Mouse (Mus musculus) T-helper 2 cell (primary cell): ENCODE data around the gene Gm595.

Source experiments
- in situ Hi-C: fragments of 300-600 bp; cut with MboI, MseI; formaldehyde crosslinking; loops from one replicate; pipeline ENCODE4 v1.15.1; 2025; ENCODE audit warnings: high pct_unique_total_duplicates

Gene Gm595

GRCm38 (mm10) chrX:48877613-48878012, at the start of gene Gm595:
TSS of gene Gm595 (minus strand) at chrX:48877713.
- in situ Hi-C loops = loop anchor here (25.0 kb wide), 1 partner anchor 435 kb away; no protein-coding TSS in a partner anchor

- in situ Hi-C loops = no loop called here
Measured at GRCm38 (mm10) chrX:48908421-48908820, 30.9 kb upstream of the Gm595 start.

GRCm38 (mm10) chrX:48903744-48904143, 26.2 kb upstream of the Gm595 start:
- in situ Hi-C loops = no loop called here

GRCm38 (mm10) chrX:48899555-48899954, 22.0 kb upstream of the Gm595 start:
- in situ Hi-C loops = loop anchor here (25.0 kb wide), 1 partner anchor 413 kb away; no protein-coding TSS in a partner anchor

GRCm38 (mm10) chrX:48896803-48897202, 19.3 kb upstream of the Gm595 start:
- in situ Hi-C loops = loop anchor here (25.0 kb wide), 1 partner anchor 415 kb away; no protein-coding TSS in a partner anchor

GRCm38 (mm10) chrX:48893946-48894345, 16.4 kb upstream of the Gm595 start:
- in situ Hi-C loops = loop anchor here (25.0 kb wide), 1 partner anchor 418 kb away; no protein-coding TSS in a partner anchor

- in situ Hi-C loops = loop anchor here (25.0 kb wide), 1 partner anchor 422 kb away; no protein-coding TSS in a partner anchor
Measured at GRCm38 (mm10) chrX:48890259-48890658, 12.7 kb upstream of the Gm595 start.

- in situ Hi-C loops = loop anchor here (25.0 kb wide), 1 partner anchor 428 kb away; no protein-coding TSS in a partner anchor
Measured at GRCm38 (mm10) chrX:48884615-48885014, 7.1 kb upstream of the Gm595 start.
